Mouse (Mus musculus): ENCODE measurements around the gene Stpg4. TPM values are rescaled to one million over a fixed set of nuclear protein-coding genes. Genes with fewer than 3 reads are reported as not detected.

Stpg4 gene
- total RNA-seq, 2 experiments from 2014 or later, result not detected

- intact Hi-C loops (cut with DNase I), result loop anchor here (5.0 kb wide), 1 partner anchor 62 kb away; no protein-coding TSS in a partner anchor
- DNase-seq, result peak; percentile 47
- peak overlapping the region; percentile 93 for H3K27ac ChIP-seq
- H3K4me3 ChIP-seq, result peak overlapping the region; percentile 69
- no peak for TF ChIP-seq CTCF (IDR thresholded peaks at IDR 0.05)
These were observed 32.5 kb upstream of the Stpg4 start for GRCm38 (mm10) chr17:87459750-87460668.

- intact Hi-C loops (cut with DNase I), result no loop called here
- Histone ChIP-seq H3K27ac (peak overlapping the region; percentile 93), H3K4me3 (peak overlapping the region; percentile 69)
- no peak for TF ChIP-seq CTCF (IDR thresholded peaks at IDR 0.05)
- peak; percentile 72 for DNase-seq
These were observed 31.6 kb upstream of the Stpg4 start for GRCm38 (mm10) chr17:87458911-87459749.

DNA sequence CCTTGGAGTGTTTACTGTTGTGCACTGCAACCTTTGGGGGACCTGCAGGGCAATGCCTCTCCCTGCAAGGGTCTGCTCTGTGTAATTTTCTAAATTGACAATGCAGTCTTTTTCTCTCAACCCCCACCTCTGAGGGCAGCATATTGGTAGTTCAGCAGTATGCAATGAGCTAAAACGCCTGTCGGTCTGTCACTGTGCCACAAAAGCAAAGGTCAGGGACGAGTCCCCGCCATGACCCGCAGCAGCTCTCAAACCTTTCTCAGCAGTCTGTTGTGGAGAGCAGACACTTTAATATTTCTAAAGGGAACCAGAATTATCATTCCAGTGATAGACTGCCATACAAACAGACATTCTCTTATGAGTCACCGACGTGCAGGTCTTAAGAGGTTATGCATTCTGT lies 30.4 kb upstream of the Stpg4 start:
- peak; percentile 70 for DNase-seq
- H3K27ac ChIP-seq, result peak overlapping the region; percentile 93
- TF ChIP-seq CTCF (IDR thresholded peaks at IDR 0.05), result no peak
- intact Hi-C loops (cut with DNase I), result no loop called here
- H3K4me3 ChIP-seq, result peak overlapping the region; percentile 69

GRCm38 (mm10) chr17:87454121-87454520 lies 26.6 kb upstream of the Stpg4 start:
- no peak for TF ChIP-seq CTCF (IDR thresholded peaks at IDR 0.05)
- intact Hi-C loops (cut with DNase I), result no loop called here
- Histone ChIP-seq H3K4me3 (no peak overlapping the region), H3K27ac (no peak overlapping the region)
- no peak for DNase-seq

DNA sequence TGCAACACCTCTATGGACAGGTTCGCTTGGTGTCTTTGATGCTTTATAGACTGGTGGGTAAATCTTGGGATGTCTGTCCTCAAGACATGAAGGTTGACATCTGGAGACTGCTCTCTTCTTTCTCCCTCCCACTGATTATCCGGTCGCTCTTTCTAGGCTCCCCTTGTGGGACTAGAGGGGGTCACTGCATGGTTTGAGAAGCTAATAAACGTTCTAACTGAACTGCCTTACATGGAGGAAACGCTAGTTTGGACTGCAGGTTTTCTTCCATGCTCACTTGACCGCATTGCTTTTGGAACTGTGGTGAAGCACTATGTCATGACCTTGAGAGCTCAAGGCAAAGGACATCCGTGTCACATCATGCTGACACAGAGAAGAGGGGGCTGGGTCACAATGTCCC lies 25.8 kb upstream of the Stpg4 start:
- no peak overlapping the region for H3K27ac ChIP-seq
- no peak overlapping the region for H3K4me3 ChIP-seq
- DNase-seq, result no peak
- TF ChIP-seq CTCF (IDR thresholded peaks at IDR 0.05), result no peak
- intact Hi-C loops (cut with DNase I), result no loop called here

DNA sequence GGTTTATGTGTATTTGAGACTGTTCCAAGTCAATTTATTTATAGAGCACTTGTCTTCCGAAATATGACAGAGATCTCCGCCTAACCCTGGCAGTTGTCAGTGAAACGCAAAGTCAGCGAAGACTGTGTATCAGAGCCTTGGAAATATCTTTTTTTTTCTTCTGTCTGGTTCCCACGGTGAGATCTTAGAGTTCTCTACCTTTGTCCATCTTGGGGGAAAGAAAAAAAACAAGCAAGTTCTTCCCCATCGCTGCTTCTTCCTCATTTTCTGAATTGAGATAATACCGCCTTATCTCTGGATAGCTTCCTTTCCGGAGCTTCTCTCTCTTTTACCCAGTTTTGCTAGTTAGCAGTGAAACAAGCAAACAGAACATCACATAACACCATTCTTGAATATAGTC lies 21.3 kb upstream of the Stpg4 start:
- TF ChIP-seq CTCF (IDR thresholded peaks at IDR 0.05), result no peak
- intact Hi-C loops (cut with DNase I), result loop anchor here (5.0 kb wide), 1 partner anchor 123 kb away; no protein-coding TSS in a partner anchor
- DNase-seq, result no peak
- H3K4me3 ChIP-seq, result no peak overlapping the region
- H3K27ac ChIP-seq, result no peak overlapping the region

GRCm38 (mm10) chr17:87448339-87448738 lies 20.8 kb upstream of the Stpg4 start:
- intact Hi-C loops (cut with DNase I), result loop anchor here (5.0 kb wide), 1 partner anchor 124 kb away; no protein-coding TSS in a partner anchor

DNA sequence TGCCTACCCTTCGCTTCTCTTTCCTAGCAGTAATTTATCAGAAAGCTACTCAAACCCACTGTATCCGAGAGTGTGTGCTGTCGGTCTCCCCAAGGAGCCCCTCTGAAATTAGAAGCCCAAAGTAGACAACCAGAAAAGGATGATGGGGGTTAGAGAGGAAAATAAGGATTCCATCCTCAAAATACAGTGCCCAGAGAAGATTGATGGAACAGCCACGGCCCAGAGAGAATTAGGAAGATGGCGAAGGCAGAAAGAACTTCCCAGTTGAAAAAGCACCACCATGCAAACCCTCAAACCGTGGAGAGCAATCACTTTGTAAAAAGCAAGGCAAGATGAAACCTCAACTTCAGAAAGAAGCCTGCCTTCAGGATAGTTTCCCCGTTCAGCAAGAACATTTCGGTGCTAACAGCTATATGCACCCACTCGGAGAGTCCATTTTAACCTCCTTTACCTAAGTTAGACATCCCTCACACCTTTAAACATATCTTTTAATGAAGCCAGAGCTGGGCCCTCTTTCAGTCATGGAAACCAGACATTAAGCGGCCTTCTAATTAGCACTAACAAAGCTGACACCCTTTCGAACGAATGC lies 20.2 kb upstream of the Stpg4 start:
- peak overlapping the region; percentile 99 for H3K27ac ChIP-seq
- DNase-seq, result no peak

More at GRCm38 (mm10) chr17:87448339-87448738, 20.8 kb upstream of the Stpg4 start:
- no peak for TF ChIP-seq CTCF (IDR thresholded peaks at IDR 0.05)
- H3K27ac ChIP-seq, result peak overlapping the region; percentile 99; the same call in 1 of the 2 replicates
- no peak overlapping the region for H3K4me3 ChIP-seq
- no peak for DNase-seq

DNA sequence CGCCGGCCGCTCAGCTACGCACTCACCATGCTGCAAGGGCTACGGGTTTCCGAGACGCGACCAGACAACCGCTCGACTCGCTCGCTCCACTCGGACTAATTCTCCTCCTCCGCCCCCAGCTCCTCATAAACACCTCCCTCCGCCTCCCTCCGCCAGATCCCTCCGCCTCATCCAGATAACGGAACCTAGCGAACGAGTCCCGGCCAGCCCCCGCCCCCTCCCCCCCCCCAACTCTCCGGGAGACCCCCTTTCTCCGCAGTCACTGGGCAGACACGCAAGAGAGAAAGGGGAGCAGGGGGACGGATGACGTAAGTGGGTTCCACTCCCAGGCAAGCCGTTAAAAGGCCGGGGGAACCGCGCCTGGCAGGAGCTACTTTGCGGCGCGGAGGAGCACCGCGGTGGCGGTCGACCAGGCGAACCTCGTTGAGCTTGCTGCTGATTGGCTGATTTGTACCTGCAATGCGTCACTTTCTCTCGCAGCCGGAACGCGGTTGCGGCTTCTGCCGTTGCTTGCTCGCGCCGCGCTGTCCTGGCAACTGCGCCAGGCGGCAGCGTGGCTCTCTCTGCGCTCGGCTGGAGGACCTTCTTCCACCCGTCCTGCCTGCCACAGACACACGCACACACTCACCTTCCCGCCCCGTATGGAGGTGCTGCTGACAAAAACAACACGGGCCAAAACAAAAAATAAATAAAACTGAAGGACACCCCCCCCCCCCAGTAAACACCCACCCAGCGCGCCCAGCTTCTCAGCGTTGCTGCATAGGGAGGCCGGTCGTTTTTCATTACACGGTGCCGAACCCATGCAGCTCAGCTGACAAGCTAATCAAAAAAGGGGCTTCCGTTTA lies 19.4 kb upstream of the Stpg4 start, which contains the start of gene Calm2:
Gene Calm2 (minus strand): TSS at position 169 of the 845 bp plus-strand sequence.
- DNase-seq, result peak; percentile 99
- Histone ChIP-seq H3K4me3 (peak within 1 kb of the TSS; percentile 78), H3K27ac (peak within 1 kb of the TSS; percentile 99)
- intact Hi-C loops (cut with DNase I), result loop anchor here (1.0 to 5.0 kb wide), 5 partner anchors 70 to 132 kb away; no protein-coding TSS in a partner anchor
- TF ChIP-seq CTCF (IDR thresholded peaks at IDR 0.05), result peak; percentile 28

More for the DNA sequence above, 20.2 kb upstream of the Stpg4 start:
- no peak for TF ChIP-seq CTCF (IDR thresholded peaks at IDR 0.05)
- peak overlapping the region; percentile 78 for H3K4me3 ChIP-seq
- intact Hi-C loops (cut with DNase I), result loop anchor here (1.0 to 5.0 kb wide), 5 partner anchors 70 to 133 kb away; no protein-coding TSS in a partner anchor

DNA sequence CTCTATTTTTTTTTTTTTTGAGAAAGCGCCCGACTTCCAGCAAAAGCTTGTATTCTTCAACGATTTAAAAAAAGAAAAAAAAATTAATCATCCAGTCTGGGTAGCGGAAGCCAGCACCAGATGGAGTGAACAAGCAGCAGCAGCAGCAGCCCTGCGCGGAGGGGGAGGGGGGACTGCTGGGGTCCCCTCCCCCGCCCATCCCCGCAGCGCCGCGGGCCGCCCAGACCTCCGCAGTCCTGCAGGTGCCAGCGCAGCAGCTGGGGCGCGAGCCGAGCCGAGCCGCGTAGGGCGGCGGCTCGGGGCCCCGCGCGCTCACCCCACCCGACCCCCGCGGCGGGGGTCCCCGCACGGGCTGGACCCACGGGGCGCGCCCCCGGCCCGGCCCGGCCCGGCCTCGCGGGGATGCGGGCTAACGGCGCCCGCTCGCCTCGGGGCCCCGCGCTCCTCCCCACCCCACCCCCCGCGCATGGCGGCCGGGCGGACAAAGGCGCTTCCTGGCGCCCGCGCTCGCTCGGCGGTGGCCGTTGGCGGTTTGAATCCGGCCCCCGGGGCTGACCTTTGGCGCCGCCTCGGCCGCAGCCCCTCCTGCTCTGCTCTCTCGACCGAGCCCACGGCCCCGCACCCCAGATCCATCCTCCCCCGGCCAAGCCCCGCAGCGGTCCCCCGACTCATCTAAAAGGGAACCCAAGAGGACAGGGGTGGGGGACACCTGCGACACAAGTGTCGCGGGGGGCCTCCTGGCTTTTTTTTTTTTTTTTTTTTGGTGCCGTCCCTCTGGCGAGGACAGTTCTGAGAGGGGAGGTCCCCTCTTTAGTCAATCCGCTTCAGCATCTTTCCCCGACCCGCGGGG lies 18.6 kb upstream of the Stpg4 start:
- Histone ChIP-seq H3K27ac (peak overlapping the region; percentile 99), H3K4me3 (peak overlapping the region; percentile 78)
- no peak for TF ChIP-seq CTCF (IDR thresholded peaks at IDR 0.05)
- DNase-seq, result peak; percentile 83
- intact Hi-C loops (cut with DNase I), result loop anchor here (2.0 to 5.0 kb wide), 4 partner anchors 85 to 131 kb away; no protein-coding TSS in a partner anchor
